Mouse (Mus musculus) adrenal gland, postnatal 25 days (tissue): ENCODE data around the gene Clec2g. TPM values are rescaled to one million over a fixed set of nuclear protein-coding genes. Genes with fewer than 3 reads are reported as not detected.
"Not testable (repeated sequence)": the region's sequence is repeated elsewhere in the genome, so short reads cannot be mapped to it uniquely, and the experiment has no call there.

ENCODE experiments used
- DNase-seq: peaks from one replicate; pipeline ENCODE4 v3.0.0; 2021; ENCODE audit warnings: mixed read lengths
- long read RNA-seq: library from polyadenylated mRNA; stranded (forward); transcript quantifications from one replicate; pipeline ENCODE4 v2.0.0, GENCODE M21; 2021
- total RNA-seq: library from RNA; stranded (reverse); gene quantifications from 2 replicates; pipeline ENCODE4 v1.2.3, GENCODE M21; 2021

The Clec2g gene
- total RNA-seq: 2.0 TPM in 1 of 2 replicates, not detected in the other
- long read RNA-seq: 0 reads

GRCm38 (mm10) chr6:128934081-128934480, at the start of gene Clec2g:
Clec2g (plus strand) TSS chr6:128934381.
- not testable (repeated sequence) for DNase-seq

GRCm38 (mm10) chr6:128887091-128887790, 46.9 kb upstream of the Clec2g start, which contains the start of gene Clec2i:
Clec2i (plus strand) TSS chr6:128887588.
- not testable (repeated sequence) for DNase-seq

- DNase-seq: no peak
Observed at GRCm38 (mm10) chr6:128888834-128889233, 45.3 kb upstream of the Clec2g start.

- DNase-seq: no peak
Observed at GRCm38 (mm10) chr6:128890948-128891355, 43.2 kb upstream of the Clec2g start, which contains the start of gene BC035044. BC035044 (minus strand) TSS chr6:128891126.

- no peak for DNase-seq
Observed at GRCm38 (mm10) chr6:128895404-128896001, 38.7 kb upstream of the Clec2g start.

- DNase-seq: no peak
Observed at GRCm38 (mm10) chr6:128900044-128900443, 34.1 kb upstream of the Clec2g start.

- DNase-seq: not testable (repeated sequence)
Observed at GRCm38 (mm10) chr6:128900796-128901552, 33.2 kb upstream of the Clec2g start.

GRCm38 (mm10) chr6:128913598-128914254, 20.5 kb upstream of the Clec2g start:
- no peak for DNase-seq

GRCm38 (mm10) chr6:128917322-128917721, 16.9 kb upstream of the Clec2g start:
- DNase-seq: no peak

- DNase-seq: no peak
Observed at GRCm38 (mm10) chr6:128933050-128933449, 1.1 kb upstream of the Clec2g start.

- DNase-seq: not testable (repeated sequence)
Observed at GRCm38 (mm10) chr6:128935889-128936665, 1.9 kb downstream of the Clec2g start.

- DNase-seq: no peak
Observed at GRCm38 (mm10) chr6:128941646-128942421, 7.7 kb downstream of the Clec2g start.

GRCm38 (mm10) chr6:128945564-128945963, 11.4 kb downstream of the Clec2g start:
- DNase-seq: no peak

- no peak for DNase-seq
Observed at GRCm38 (mm10) chr6:128961110-128961509, 26.9 kb downstream of the Clec2g start.

GRCm38 (mm10) chr6:128962108-128962507, 27.9 kb downstream of the Clec2g start:
- not testable (repeated sequence) for DNase-seq

GRCm38 (mm10) chr6:128964519-128964918, 30.3 kb downstream of the Clec2g start:
- no peak for DNase-seq

- DNase-seq: no peak
Observed at GRCm38 (mm10) chr6:128968463-128968862, 34.3 kb downstream of the Clec2g start.

- no peak for DNase-seq
Observed at GRCm38 (mm10) chr6:128969741-128970140, 35.6 kb downstream of the Clec2g start.

- DNase-seq: not testable (repeated sequence)
Observed at GRCm38 (mm10) chr6:128970508-128971393, 36.6 kb downstream of the Clec2g start.
